Mouse (Mus musculus) cerebellum, adult 2 months (tissue): ENCODE results near the gene Fndc5. TPM values are rescaled to one million over a fixed set of nuclear protein-coding genes. Genes with fewer than 3 reads are reported as not detected.
A peak's percentile ranks its signal among the peaks of the same experiment; 100 is the strongest.

Experiments
- DNase-seq, 2 experiments: peaks; one replicate each; pipeline ENCODE4 v3.0.0; 2021
- H3K27ac ChIP-seq: fragments of 200-500 bp; 2 replicates; pipeline ENCODE4 v1.5.1; 2012; ENCODE audit warnings: low read length, control low read depth, inconsistent platforms; ENCODE audit not compliant: insufficient read depth
- H3K27me3 ChIP-seq: fragments of 200-500 bp; 2 replicates; pipeline ENCODE4 v1.6.1; 2012; ENCODE audit warnings: inconsistent platforms, mild to moderate bottlenecking, low read length, moderate library complexity; ENCODE audit not compliant: control insufficient read depth, insufficient read depth
- H3K4me1 ChIP-seq: fragments of 200-500 bp; 2 replicates; pipeline ENCODE4 v1.6.1; 2011; ENCODE audit warnings: low read length; ENCODE audit not compliant: control insufficient read depth, insufficient read depth
- H3K4me3 ChIP-seq: fragments of 200-500 bp; replicated peaks from 2 replicates; pipeline ENCODE3; 2011; ENCODE audit warnings: mild to moderate bottlenecking, low read depth, low read length, control low read depth; ENCODE audit not compliant: insufficient read depth
- CTCF ChIP-seq: fragments of 200-500 bp; IDR thresholded peaks from 2 replicates; pipeline ENCODE4 v1.5.1; 2011; ENCODE audit warnings: low read depth, mild to moderate bottlenecking, control low read depth, low read length, moderate library complexity, borderline replicate concordance; ENCODE audit not compliant: insufficient read depth
- POLR2A ChIP-seq: fragments of 200-500 bp; IDR thresholded peaks from 2 replicates; pipeline ENCODE4 v1.6.1; 2011; ENCODE audit warnings: low read length, control low read depth, borderline replicate concordance; ENCODE audit not compliant: insufficient read depth
- WGBS: fragments of 180-500 bp; shearing (Covaris S2); methylation state at CpG from one replicate; pipeline ENCODE4 v1.1.7; 2018; 5-methylcytosine and 5-hydroxymethylcytosine counted together
- polyA plus RNA-seq: library from polyadenylated mRNA; depleted of rRNA; stranded (reverse); fragments of >200 nt; gene quantifications from 2 replicates; pipeline ENCODE4 v1.2.3, GENCODE M21; 2012

Gene Fndc5
- polyA plus RNA-seq, 1 experiment: 192 TPM

DNA sequence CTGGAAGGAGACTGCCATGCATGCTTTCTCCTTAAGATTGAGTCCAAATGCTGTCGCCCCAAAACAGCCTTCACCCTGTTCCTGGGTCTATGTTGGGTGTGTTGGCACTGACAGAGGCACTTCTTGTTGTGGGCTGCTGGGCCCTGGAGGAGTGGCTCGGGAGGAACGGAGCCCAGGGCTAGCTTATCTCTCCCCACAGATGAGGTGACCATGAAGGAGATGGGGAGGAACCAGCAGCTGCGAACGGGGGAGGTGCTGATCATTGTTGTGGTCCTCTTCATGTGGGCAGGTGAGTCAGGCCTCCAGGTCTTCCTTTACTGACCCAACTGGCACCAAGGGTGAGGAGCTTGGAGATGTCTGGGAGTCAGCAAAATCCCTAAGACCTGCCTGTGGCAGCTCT lies 2.8 kb downstream of the Fndc5 start:
- TF ChIP-seq CTCF (no peak), POLR2A (no peak)

DNA sequence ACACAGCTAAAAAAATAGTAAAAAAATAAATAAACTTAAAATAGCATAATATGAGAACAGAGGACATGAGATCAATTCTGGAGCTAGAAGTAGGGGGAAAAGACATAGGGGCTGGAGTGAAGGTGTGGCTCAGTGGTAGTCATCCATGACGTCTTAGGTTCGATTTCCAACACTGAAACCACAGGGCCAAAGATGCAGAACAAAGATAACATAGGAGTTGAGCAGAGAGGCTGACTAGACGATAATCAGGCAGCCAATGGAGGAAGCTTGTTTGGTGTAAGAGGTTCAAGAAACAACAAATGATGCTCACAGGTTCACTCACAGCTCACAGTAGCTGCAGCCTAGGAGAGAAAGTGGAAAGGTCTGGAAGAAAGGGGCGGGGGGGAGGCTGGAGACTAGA lies 4.0 kb downstream of the Fndc5 start:
- DNase-seq: no peak
- Histone ChIP-seq H3K27me3 (no peaks in the 10 kb centered on the region), H3K4me1 (peaks cover 65% of the 10 kb centered on the region), H3K4me3 (no peak overlapping the region), H3K27ac (no peak overlapping the region)
- TF ChIP-seq POLR2A: no peak
- no peak for TF ChIP-seq CTCF
- 87% methylated on average over 4 of the region's 4 CpGs for WGBS

More for the DNA sequence above, 2.8 kb downstream of the Fndc5 start:
- Histone ChIP-seq H3K27me3 (no peaks in the 10 kb centered on the region), H3K27ac (no peak overlapping the region), H3K4me1 (peaks cover 65% of the 10 kb centered on the region), H3K4me3 (no peak overlapping the region)
- DNase-seq: peak in 1 of 2 experiments; percentile 36
- 89% methylated on average over 5 of the region's 5 CpGs for WGBS

DNA sequence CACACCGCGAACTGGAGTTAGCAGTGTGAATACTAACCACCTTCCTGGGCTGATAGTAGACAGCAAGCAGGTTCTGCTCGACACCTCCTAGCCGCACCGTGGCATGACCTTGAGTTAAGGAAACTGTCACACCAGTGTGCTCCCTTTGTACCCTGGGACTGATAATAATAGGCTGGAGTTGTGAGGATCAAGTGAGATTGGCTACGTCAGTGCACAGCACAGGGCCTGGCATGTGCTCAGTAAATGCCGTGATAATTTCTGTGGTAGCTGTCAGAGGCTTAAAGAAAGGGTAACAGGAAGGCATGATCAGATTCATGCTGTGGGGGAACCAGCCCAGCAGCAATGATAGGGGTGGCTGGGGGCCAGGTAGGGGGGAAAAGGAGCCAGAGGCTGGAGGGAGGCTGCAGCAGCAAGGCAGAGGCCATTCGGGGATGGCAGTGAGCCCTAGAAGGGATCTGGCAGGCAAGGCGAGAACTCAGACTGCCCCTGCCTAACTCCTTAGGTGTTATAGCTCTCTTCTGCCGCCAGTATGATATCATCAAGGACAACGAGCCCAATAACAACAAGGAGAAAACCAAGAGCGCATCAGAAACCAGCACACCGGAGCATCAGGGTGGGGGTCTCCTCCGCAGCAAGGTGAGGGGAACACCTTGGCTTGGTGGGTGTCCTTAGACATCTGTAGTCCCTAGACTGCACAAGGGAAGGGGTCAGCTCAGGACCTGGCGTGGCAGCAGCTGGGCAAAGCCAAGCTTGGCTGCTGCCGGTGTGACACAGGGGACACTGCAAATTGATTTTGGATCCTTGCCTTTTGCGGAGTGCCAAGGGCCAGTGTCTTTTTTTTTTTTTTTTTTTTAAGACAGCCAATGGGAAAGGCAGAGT lies 5.0 kb downstream of the Fndc5 start:
- Histone ChIP-seq H3K27me3 (no peaks in the 10 kb centered on the region), H3K4me3 (no peak overlapping the region), H3K4me1 (peaks cover 62% of the 10 kb centered on the region), H3K27ac (peak overlapping the region; percentile 42)
- TF ChIP-seq POLR2A: no peak
- no peak for TF ChIP-seq CTCF
- 19% methylated on average over 17 of the region's 17 CpGs for WGBS
- peak; percentile 48 to 51 for DNase-seq

GRCm38 (mm10) chr4:129142439-129143045 lies 5.7 kb downstream of the Fndc5 start:
- Histone ChIP-seq H3K4me3 (no peak overlapping the region), H3K27ac (peak overlapping the region; percentile 42), H3K27me3 (no peaks in the 10 kb centered on the region), H3K4me1 (peaks cover 60% of the 10 kb centered on the region)
- WGBS: 42% methylated on average over 11 of the region's 11 CpGs
- TF ChIP-seq POLR2A: no peak
- no peak for TF ChIP-seq CTCF
- DNase-seq: peak; percentile 41 to 48

- 50% methylated on average over 5 of the region's 5 CpGs for WGBS
- Histone ChIP-seq H3K4me3 (no peak overlapping the region), H3K4me1 (peaks cover 51% of the 10 kb centered on the region), H3K27ac (peak overlapping the region; percentile 69; the same call in 1 of the 2 replicates), H3K27me3 (no peaks in the 10 kb centered on the region)
- TF ChIP-seq CTCF: no peak
- no peak for TF ChIP-seq POLR2A
- DNase-seq: peak in 1 of 2 experiments; percentile 35
These were observed 6.7 kb downstream of the Fndc5 start for GRCm38 (mm10) chr4:129143509-129143908.

- Histone ChIP-seq H3K4me1 (peaks cover 48% of the 10 kb centered on the region), H3K27me3 (no peaks in the 10 kb centered on the region), H3K4me3 (no peak overlapping the region), H3K27ac (peak overlapping the region; percentile 86)
- TF ChIP-seq POLR2A (no peak), CTCF (no peak)
- 7% methylated on average over 16 of the region's 16 CpGs for WGBS
- DNase-seq: peak; percentile 89 to 95
These were observed 7.9 kb downstream of the Fndc5 start for GRCm38 (mm10) chr4:129144401-129145367.

GRCm38 (mm10) chr4:129145411-129145810 lies 8.6 kb downstream of the Fndc5 start:
- WGBS: 28% methylated on average over 4 of the region's 4 CpGs
- no peak overlapping the region for H3K4me3 ChIP-seq
- peak overlapping the region; percentile 86; the same call in 1 of the 2 replicates for H3K27ac ChIP-seq
- H3K4me1 ChIP-seq: peaks cover 48% of the 10 kb centered on the region
- TF ChIP-seq CTCF (no peak), POLR2A (no peak)
- H3K27me3 ChIP-seq: no peaks in the 10 kb centered on the region
- no peak for DNase-seq
